Mouse (Mus musculus) heart, embryonic 15.5 days (tissue): ENCODE data around the gene Hist1h2ap. TPM values are rescaled to one million over a fixed set of nuclear protein-coding genes. Genes with fewer than 3 reads are reported as not detected.
"Not testable (repeated sequence)": the region's sequence is repeated elsewhere in the genome, so short reads cannot be mapped to it uniquely, and the experiment has no call there.

Source experiments
- ATAC-seq: fragments of 200-750 bp; cut with Nextera tagmentation; replicated peaks from 2 replicates; pipeline ENCODE4 v1.8.0; 2017; ENCODE audit warnings: low read depth, moderate TSS enrichment; ENCODE audit not compliant: insufficient number of reproducible peaks, insufficient read depth, low FRiP score
- H3K27ac ChIP-seq: fragments of 300-500 bp; sonication (generic); 2 replicates; pipeline ENCODE4 v1.5.1; 2015; ENCODE audit warnings: mild to moderate bottlenecking, inconsistent platforms
- H3K27me3 ChIP-seq: fragments of 300-500 bp; sonication (generic); 2 replicates; pipeline ENCODE4 v1.6.1; 2015; ENCODE audit warnings: inconsistent platforms
- H3K36me3 ChIP-seq: fragments of 300-500 bp; sonication (generic); 2 replicates; pipeline ENCODE4 v1.6.1; 2015; ENCODE audit warnings: mild to moderate bottlenecking, inconsistent platforms
- H3K4me1 ChIP-seq: fragments of 300-500 bp; sonication (generic); replicated peaks from 2 replicates; pipeline ENCODE4 v1.6.1; 2015; ENCODE audit warnings: inconsistent platforms
- H3K4me2 ChIP-seq: fragments of 300-500 bp; sonication (generic); 2 replicates; pipeline ENCODE4 v1.6.1; 2015; ENCODE audit warnings: inconsistent platforms, mild to moderate bottlenecking, moderate library complexity
- H3K4me3 ChIP-seq: fragments of 300-500 bp; sonication (generic); 2 replicates; pipeline ENCODE4 v1.5.1; 2015; ENCODE audit warnings: mild to moderate bottlenecking, inconsistent platforms
- H3K9ac ChIP-seq: fragments of 300-500 bp; sonication (generic); 2 replicates; pipeline ENCODE4 v1.6.1; 2015; ENCODE audit warnings: mild to moderate bottlenecking, inconsistent platforms
- H3K9me3 ChIP-seq: fragments of 300-500 bp; sonication (generic); replicated peaks from 2 replicates; pipeline ENCODE4 v1.6.1; 2016; ENCODE audit warnings: inconsistent platforms
- WGBS: fragments of 180-500 bp; shearing (Covaris S2); methylation state at CpG from one replicate; pipeline ENCODE4 v1.1.7; 2015; ENCODE audit warnings: mixed read lengths; 5-methylcytosine and 5-hydroxymethylcytosine counted together
- polyA plus RNA-seq: library from polyadenylated mRNA; unstranded; fragments of >200 nt; fragmentation: Nextera tagmentation; extraction: Ambion mirVana; gene quantifications from 2 replicates; pipeline ENCODE4 v1.2.1, GENCODE M21; 2015

The Hist1h2ap gene
- polyA plus RNA-seq, 1 experiment from 2014 or later = 1,424 TPM

DNA sequence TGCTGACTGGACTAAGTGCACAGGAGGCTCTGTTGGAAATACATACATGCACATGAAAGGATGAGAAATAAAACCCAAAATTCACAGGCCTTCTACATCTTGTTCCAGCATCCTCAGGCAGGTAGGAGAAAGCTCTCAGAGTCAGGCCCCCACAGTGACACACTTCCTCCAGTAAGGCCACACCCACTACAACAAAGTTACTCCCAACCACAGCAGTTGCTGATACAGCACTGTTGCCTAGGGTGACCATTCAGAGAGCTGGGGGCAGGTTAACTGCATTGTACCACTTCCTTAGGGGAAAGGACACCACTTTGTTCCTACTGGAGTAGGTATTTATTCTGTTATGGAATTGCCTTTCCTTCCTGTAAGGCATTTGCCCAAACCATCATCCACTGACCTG is 36.1 kb downstream of the Hist1h2ap start:
- not testable (repeated sequence) for H3K27me3 ChIP-seq, H3K9me3 ChIP-seq, H3K36me3 ChIP-seq, H3K27ac ChIP-seq, H3K4me1 ChIP-seq, H3K4me3 ChIP-seq, H3K4me2 ChIP-seq, ATAC-seq, H3K9ac ChIP-seq

GRCm38 (mm10) chr13:21795584-21795983 is 37.7 kb downstream of the Hist1h2ap start:
- Histone ChIP-seq H3K4me2 (no peak overlapping the region), H3K9me3 (no peaks in the 10 kb centered on the region), H3K9ac (no peak overlapping the region), H3K36me3 (no peaks in the 10 kb centered on the region), H3K4me3 (no peak overlapping the region), H3K27ac (no peak overlapping the region), H3K4me1 (peaks cover 4% of the 10 kb centered on the region), H3K27me3 (no peaks in the 10 kb centered on the region)
- 89% methylated on average over 7 of the region's 7 CpGs for whole genome bisulfite sequencing
- ATAC-seq = no peak

- WGBS = 8% methylated on average over 18 of the region's 18 CpGs
- no peak for ATAC-seq
Observed at GRCm38 (mm10) chr13:21790601-21791283, 42.6 kb downstream of the Hist1h2ap start.

GRCm38 (mm10) chr13:21789925-21790324 is 43.4 kb downstream of the Hist1h2ap start:
- 54% methylated on average over 6 of the region's 6 CpGs for WGBS
- Histone ChIP-seq H3K9ac (no peak overlapping the region), H3K9me3 (no peaks in the 10 kb centered on the region), H3K4me2 (no peak overlapping the region), H3K27ac (no peak overlapping the region), H3K4me3 (no peak overlapping the region), H3K36me3 (no peaks in the 10 kb centered on the region), H3K4me1 (peaks cover 20% of the 10 kb centered on the region), H3K27me3 (no peaks in the 10 kb centered on the region)
- no peak for ATAC-seq

More at GRCm38 (mm10) chr13:21790601-21791283, 42.6 kb downstream of the Hist1h2ap start:
- Histone ChIP-seq H3K36me3 (no peaks in the 10 kb centered on the region), H3K9ac (peak overlapping the region; percentile 47), H3K4me2 (peak overlapping the region; percentile 69), H3K9me3 (no peaks in the 10 kb centered on the region), H3K27ac (no peak overlapping the region), H3K4me3 (peak overlapping the region; percentile 36), H3K4me1 (peaks cover 20% of the 10 kb centered on the region), H3K27me3 (no peaks in the 10 kb centered on the region)

DNA sequence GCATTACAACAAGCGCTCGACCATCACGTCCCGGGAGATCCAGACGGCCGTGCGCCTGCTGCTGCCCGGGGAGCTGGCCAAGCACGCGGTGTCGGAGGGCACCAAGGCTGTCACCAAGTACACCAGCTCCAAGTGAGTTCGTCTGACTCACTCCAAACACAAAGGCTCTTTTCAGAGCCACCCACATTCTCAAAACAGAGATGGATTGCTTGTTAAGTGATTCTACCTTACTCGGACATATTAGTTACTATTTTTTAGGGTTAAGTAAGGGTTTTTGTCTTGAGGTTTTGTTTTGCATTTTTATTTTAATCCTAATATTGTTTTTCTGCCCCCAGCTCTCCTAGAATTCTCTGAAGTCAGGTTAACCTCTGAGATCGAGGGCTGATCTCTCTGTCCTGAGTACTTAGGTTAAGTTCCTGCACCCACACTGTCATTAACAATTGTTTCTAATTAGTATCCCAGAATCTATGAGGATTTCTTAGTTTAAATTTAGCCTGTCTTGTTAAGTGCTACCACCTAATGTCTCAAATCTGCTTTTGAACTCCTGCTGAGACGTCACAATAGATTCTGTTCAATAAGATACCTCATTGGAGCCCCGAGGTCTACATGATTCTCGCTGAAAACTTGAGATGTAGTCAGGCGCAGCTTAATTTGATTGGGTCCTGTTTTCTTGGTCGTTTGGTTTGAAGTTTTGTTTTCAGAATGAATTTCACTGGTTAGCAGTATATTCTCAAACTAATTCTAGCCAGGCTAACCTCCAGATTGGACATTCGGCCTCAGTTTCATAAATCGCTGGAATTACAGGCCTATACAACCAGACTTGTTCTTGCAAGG is 45.3 kb downstream of the Hist1h2ap start:
- no peak overlapping the region for H3K9ac ChIP-seq
- peak overlapping the region; percentile 64 for H3K4me2 ChIP-seq
- peak overlapping the region; percentile 83 for H3K27ac ChIP-seq
- peak; percentile 3; the same call in 1 of the 2 replicates for ATAC-seq
- peak overlapping the region; percentile 46 for H3K4me3 ChIP-seq
- H3K27me3 ChIP-seq = no peaks in the 10 kb centered on the region
- no peaks in the 10 kb centered on the region for H3K36me3 ChIP-seq
- H3K9me3 ChIP-seq = no peaks in the 10 kb centered on the region
- H3K4me1 ChIP-seq = peaks cover 30% of the 10 kb centered on the region
- WGBS = 24% methylated on average over 17 of the region's 21 CpGs

- Histone ChIP-seq H3K4me3 (peak within 1 kb of the TSS; percentile 46), H3K4me2 (peak within 1 kb of the TSS; percentile 64), H3K9ac (peak within 1 kb of the TSS; percentile 54), H3K27ac (peak within 1 kb of the TSS; percentile 83), H3K4me1 (peaks cover 37% of the 10 kb centered on the region)
- ATAC-seq = peak; percentile 92
- under 1% methylated on average over 44 of the region's 63 CpGs for WGBS
- not testable (repeated sequence) for H3K36me3 ChIP-seq, H3K27me3 ChIP-seq, H3K9me3 ChIP-seq
Observed at GRCm38 (mm10) chr13:21786899-21787629, 46.2 kb downstream of the Hist1h2ap start, which contains the start of the genes Hist1h2an and Hist1h2bp. Hist1h2an (minus strand) TSS chr13:21787218. Hist1h2bp (plus strand) TSS chr13:21787461.

GRCm38 (mm10) chr13:21786189-21786898 is 47.0 kb downstream of the Hist1h2ap start:
- H3K27me3 ChIP-seq = no peaks in the 10 kb centered on the region

DNA sequence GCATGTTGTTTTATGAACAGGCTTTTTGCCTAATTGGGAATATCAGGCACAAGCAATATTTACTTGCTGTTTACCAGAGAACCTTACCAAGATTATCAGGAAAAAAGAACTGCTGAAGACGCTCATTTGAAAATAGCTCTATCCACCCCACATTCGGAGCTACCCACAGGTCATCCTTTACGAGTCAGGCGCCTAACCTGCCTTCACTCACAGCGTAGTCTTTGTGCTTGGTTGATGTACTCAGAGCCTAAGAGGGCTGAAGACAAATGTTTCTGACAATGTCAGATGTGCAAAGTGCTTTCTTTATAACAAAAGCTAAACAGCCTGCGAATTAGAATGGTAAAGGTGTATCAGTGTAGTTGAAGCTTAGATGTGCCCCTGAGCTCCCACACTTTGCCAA is 49.0 kb downstream of the Hist1h2ap start:
- peaks cover 45% of the 10 kb centered on the region for H3K4me1 ChIP-seq
- no peaks in the 10 kb centered on the region for H3K36me3 ChIP-seq
- 0 out of 2 replicates have a peak overlapping the region, but pooled peaks have one; percentile 28 for H3K9ac ChIP-seq
- H3K4me2 ChIP-seq = peak overlapping the region; percentile 76; the same call in 1 of the 2 replicates
- peak overlapping the region; percentile 51; the same call in 1 of the 2 replicates for H3K4me3 ChIP-seq
- no peaks in the 10 kb centered on the region for H3K9me3 ChIP-seq
- no peak for ATAC-seq
- peak overlapping the region; percentile 73 for H3K27ac ChIP-seq
- 54% methylated on average over 6 of the region's 6 CpGs for WGBS
- H3K27me3 ChIP-seq = no peaks in the 10 kb centered on the region

More at GRCm38 (mm10) chr13:21786189-21786898, 47.0 kb downstream of the Hist1h2ap start:
- Histone ChIP-seq H3K9me3 (no peaks in the 10 kb centered on the region), H3K36me3 (no peaks in the 10 kb centered on the region), H3K27ac (peak overlapping the region; percentile 83), H3K4me2 (peak overlapping the region; percentile 64), H3K9ac (peak overlapping the region; percentile 54), H3K4me3 (peak overlapping the region; percentile 46), H3K4me1 (peaks cover 38% of the 10 kb centered on the region)
- no peak for ATAC-seq
- 7% methylated on average over 8 of the region's 8 CpGs for WGBS

- Histone ChIP-seq H3K9me3 (no peaks in the 10 kb centered on the region), H3K27ac (peak overlapping the region; percentile 73), H3K27me3 (no peaks in the 10 kb centered on the region), H3K36me3 (no peaks in the 10 kb centered on the region), H3K4me3 (peak overlapping the region; percentile 51), H3K9ac (peak overlapping the region; percentile 28), H3K4me2 (peak overlapping the region; percentile 76), H3K4me1 (peaks cover 45% of the 10 kb centered on the region)
- 4% methylated on average over 9 of the region's 9 CpGs for WGBS
- ATAC-seq = no peak
Observed at GRCm38 (mm10) chr13:21783734-21784161, 49.6 kb downstream of the Hist1h2ap start.

DNA sequence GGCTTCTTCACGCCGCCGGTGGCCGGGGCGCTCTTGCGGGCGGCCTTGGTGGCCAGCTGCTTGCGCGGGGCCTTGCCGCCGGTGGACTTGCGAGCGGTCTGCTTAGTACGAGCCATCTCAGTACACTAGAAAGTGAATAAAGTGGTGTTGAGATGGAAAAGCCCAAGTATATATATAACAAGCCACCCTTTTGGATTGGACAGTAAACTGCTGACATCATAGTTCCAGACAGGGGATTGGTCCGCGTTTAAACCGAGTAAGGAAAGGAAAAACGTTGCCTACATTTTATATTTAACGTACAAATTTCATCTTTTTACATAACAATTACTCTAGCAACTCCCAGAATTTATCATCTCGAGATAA is 50.1 kb downstream of the Hist1h2ap start, which contains the start of gene Hist1h3i:
Gene Hist1h3i (minus strand): TSS at position 116 of the 363 bp plus-strand sequence.
- Histone ChIP-seq H3K9ac (peak within 1 kb of the TSS; percentile 62), H3K4me2 (peak within 1 kb of the TSS; percentile 76), H3K27ac (peak within 1 kb of the TSS; percentile 73), H3K36me3 (no peaks in the 10 kb centered on the region), H3K4me3 (peak within 1 kb of the TSS; percentile 51), H3K9me3 (no peaks in the 10 kb centered on the region), H3K27me3 (no peaks in the 10 kb centered on the region), H3K4me1 (peaks cover 42% of the 10 kb centered on the region)
- peak; percentile 68; the same call in 1 of the 2 replicates for ATAC-seq
- 0% methylated on average over 15 of the region's 20 CpGs for WGBS
